Mouse (Mus musculus) stomach, postnatal 0 days (tissue): ENCODE measurements around the gene Mpig6b. TPM values are rescaled to one million over a fixed set of nuclear protein-coding genes. Genes with fewer than 3 reads are reported as not detected.
"Not testable (repeated sequence)": the region's sequence is repeated elsewhere in the genome, so short reads cannot be mapped to it uniquely, and the experiment has no call there.

Experiments used
- ATAC-seq: fragments of 200-750 bp; cut with Nextera tagmentation; 2 replicates; pipeline ENCODE4 v1.8.0; 2017; ENCODE audit not compliant: low FRiP score, low TSS enrichment
- DNase-seq: peaks from one replicate; pipeline ENCODE4 v3.0.0-alpha.2; 2016; ENCODE audit warnings: low spot score
- H3K27ac ChIP-seq: fragments of 300-500 bp; sonication (generic); replicated peaks from 2 replicates; pipeline ENCODE4 v1.5.1; 2014; ENCODE audit warnings: mild to moderate bottlenecking, control low read depth
- H3K27me3 ChIP-seq: fragments of 300-500 bp; sonication (generic); 2 replicates; pipeline ENCODE4 v1.6.1; 2014; ENCODE audit warnings: low read length; ENCODE audit not compliant: control insufficient read depth, insufficient read depth
- H3K36me3 ChIP-seq: fragments of 300-500 bp; sonication (generic); 2 replicates; pipeline ENCODE4 v1.6.1; 2014; ENCODE audit warnings: low read length, mixed read lengths; ENCODE audit not compliant: control insufficient read depth, insufficient read depth
- H3K4me1 ChIP-seq: fragments of 300-500 bp; sonication (generic); replicated peaks from 2 replicates; pipeline ENCODE4 v1.6.1; 2014; ENCODE audit warnings: antibody characterized with exemption; ENCODE audit not compliant: control insufficient read depth, insufficient read depth
- H3K4me2 ChIP-seq: fragments of 300-500 bp; sonication (generic); replicated peaks from 2 replicates; pipeline ENCODE4 v1.6.1; 2014; ENCODE audit warnings: low read depth, mild to moderate bottlenecking, control low read depth, moderate library complexity
- H3K4me3 ChIP-seq: fragments of 300-500 bp; sonication (generic); 2 replicates; pipeline ENCODE4 v1.5.1; 2014; ENCODE audit warnings: low read depth, low read length, control low read depth
- H3K9ac ChIP-seq: fragments of 300-500 bp; sonication (generic); 2 replicates; pipeline ENCODE4 v1.6.1; 2014; ENCODE audit warnings: mild to moderate bottlenecking, low read length, control low read depth, mixed read lengths
- H3K9me3 ChIP-seq: fragments of 300-500 bp; sonication (generic); 2 replicates; pipeline ENCODE4 v1.6.1; 2016; ENCODE audit warnings: low read length; ENCODE audit not compliant: control insufficient read depth
- CTCF ChIP-seq: IDR thresholded peaks from 2 replicates; pipeline ENCODE4 v1.5.1; 2016; ENCODE audit warnings: antibody characterized with exemption, low read depth, mild to moderate bottlenecking, moderate library complexity
- EP300 ChIP-seq: optimal IDR thresholded peaks from 2 replicates; pipeline ENCODE3; 2016; ENCODE audit warnings: antibody characterized with exemption
- WGBS: fragments of 180-500 bp; shearing (Covaris S2); extraction: QIAGEN DNeasy Blood & Tissue Kit; methylation state at CpG from one replicate; pipeline ENCODE4 v1.1.7; 2014; 5-methylcytosine and 5-hydroxymethylcytosine counted together
- polyA plus RNA-seq: library from polyadenylated mRNA; unstranded; fragments of >200 nt; fragmentation: Nextera tagmentation; extraction: Ambion mirVana; gene quantifications from 2 replicates; pipeline ENCODE4 v1.2.1, GENCODE M21; 2015

The Mpig6b gene
- polyA plus RNA-seq, 1 experiment from 2014 or later = 0.49 TPM

- Histone ChIP-seq H3K9ac (no peak overlapping the region), H3K4me1 (peaks cover 8% of the 10 kb centered on the region; the same call in 1 of the 2 replicates), H3K36me3 (no peaks in the 10 kb centered on the region), H3K4me3 (no peak overlapping the region), H3K27me3 (no peaks in the 10 kb centered on the region), H3K4me2 (peak overlapping the region; percentile 11; the same call in 1 of the 2 replicates), H3K9me3 (no peaks in the 10 kb centered on the region), H3K27ac (peak overlapping the region; percentile 88)
- DNase-seq = no peak
- ATAC-seq = peak; percentile 28
- WGBS = 52% methylated on average over 4 of the region's 4 CpGs
- no peak for TF ChIP-seq CTCF
- no peak for TF ChIP-seq EP300
Measured at GRCm38 (mm10) chr17:35043794-35044193, 22.2 kb downstream of the Mpig6b start.

- 83% methylated on average over 11 of the region's 11 CpGs for WGBS
- no peak overlapping the region for H3K4me2 ChIP-seq
- H3K36me3 ChIP-seq = no peaks in the 10 kb centered on the region
- no peaks in the 10 kb centered on the region for H3K4me1 ChIP-seq
- H3K4me3 ChIP-seq = no peak overlapping the region
- no peaks in the 10 kb centered on the region for H3K27me3 ChIP-seq
- H3K9me3 ChIP-seq = no peaks in the 10 kb centered on the region
- H3K27ac ChIP-seq = no peak overlapping the region
- TF ChIP-seq CTCF (no peak), EP300 (no peak)
- H3K9ac ChIP-seq = no peak overlapping the region
- no peak for DNase-seq
- no peak for ATAC-seq
Measured at GRCm38 (mm10) chr17:35039121-35039873, 26.7 kb downstream of the Mpig6b start.

GRCm38 (mm10) chr17:35034896-35035295 is 31.1 kb downstream of the Mpig6b start:
- H3K27me3 ChIP-seq = no peaks in the 10 kb centered on the region
- ATAC-seq (no peak; the same call in 1 of the 2 replicates), DNase-seq (peak; percentile 37)
- no peaks in the 10 kb centered on the region for H3K9me3 ChIP-seq
- H3K4me2 ChIP-seq = no peak overlapping the region
- WGBS = 27% methylated on average over 6 of the region's 6 CpGs
- H3K27ac ChIP-seq = peak overlapping the region; percentile 56; the same call in 1 of the 2 replicates
- H3K4me3 ChIP-seq = no peak overlapping the region
- no peak for TF ChIP-seq CTCF
- no peak for TF ChIP-seq EP300
- H3K4me1 ChIP-seq = no peaks in the 10 kb centered on the region
- no peaks in the 10 kb centered on the region for H3K36me3 ChIP-seq
- H3K9ac ChIP-seq = no peak overlapping the region

GRCm38 (mm10) chr17:35033703-35034102 is 32.3 kb downstream of the Mpig6b start:
- not testable (repeated sequence) for H3K4me3 ChIP-seq, DNase-seq, ATAC-seq, H3K9ac ChIP-seq, H3K9me3 ChIP-seq, H3K4me2 ChIP-seq, H3K4me1 ChIP-seq, H3K36me3 ChIP-seq, H3K27me3 ChIP-seq, H3K27ac ChIP-seq
- WGBS = 69% methylated on average over 1 of the region's 1 CpGs

- 83% methylated on average over 8 of the region's 8 CpGs for WGBS
- no peak overlapping the region for H3K9ac ChIP-seq
- no peaks in the 10 kb centered on the region; the same call in 1 of the 2 replicates for H3K4me1 ChIP-seq
Measured at GRCm38 (mm10) chr17:35032323-35032870, 33.6 kb downstream of the Mpig6b start.

GRCm38 (mm10) chr17:35031880-35032279 is 34.1 kb downstream of the Mpig6b start:
- Histone ChIP-seq H3K9ac (no peak overlapping the region), H3K9me3 (no peaks in the 10 kb centered on the region), H3K4me2 (no peak overlapping the region), H3K36me3 (no peaks in the 10 kb centered on the region), H3K27ac (no peak overlapping the region), H3K4me3 (no peak overlapping the region), H3K27me3 (no peaks in the 10 kb centered on the region), H3K4me1 (no peaks in the 10 kb centered on the region; the same call in 1 of the 2 replicates)
- no peak for TF ChIP-seq CTCF
- no peak for TF ChIP-seq EP300
- DNase-seq (no peak), ATAC-seq (no peak)
- WGBS = 77% methylated on average over 7 of the region's 7 CpGs

More at GRCm38 (mm10) chr17:35032323-35032870, 33.6 kb downstream of the Mpig6b start:
- Histone ChIP-seq H3K4me2 (no peak overlapping the region), H3K27me3 (no peaks in the 10 kb centered on the region), H3K4me3 (no peak overlapping the region), H3K9me3 (no peaks in the 10 kb centered on the region), H3K36me3 (no peaks in the 10 kb centered on the region), H3K27ac (no peak overlapping the region)
- ATAC-seq (no peak), DNase-seq (no peak)
- TF ChIP-seq EP300 (no peak), CTCF (peak; percentile 33)
